Mouse (Mus musculus) MEL (cell line): Measurements from ENCODE around the gene Mybpc3.

Experiments used
- EP300 ChIP-seq, 2 experiments: IDR thresholded peaks; 2 replicates each; pipeline ENCODE4 v1.6.1; 2011; ENCODE audit warnings: improper control_type of control experiment in 2 of 2, low read length in 2 of 2, low read depth in 1 of 2, mild to moderate bottlenecking in 1 of 2
- MYC ChIP-seq: IDR thresholded peaks from 2 replicates; pipeline ENCODE4 v1.6.1; 2011; ENCODE audit warnings: low read depth, mild to moderate bottlenecking, low read length, improper control_type of control experiment, moderate library complexity
- POLR2A ChIP-seq, 2 experiments: IDR thresholded peaks; 2 replicates each; pipeline ENCODE4 v1.6.1; 2011 to 2012; ENCODE audit warnings: low read length in 2 of 2, mild to moderate bottlenecking in 2 of 2, control low read depth in 1 of 2, improper control_type of control experiment in 1 of 2, low read depth in 1 of 2, moderate library complexity in 1 of 2; ENCODE audit not compliant: control insufficient read depth in 1 of 2, insufficient read depth in 1 of 2, poor library complexity in 1 of 2
- TAL1 ChIP-seq: IDR thresholded peaks from 2 replicates; pipeline ENCODE4 v1.6.1; 2012; ENCODE audit warnings: mild to moderate bottlenecking, inconsistent platforms, low read length, moderate library complexity, mixed read lengths

- no peak for TF ChIP-seq POLR2A (IDR thresholded peaks at IDR 0.05; ENCODE audit: control insufficient read depth in 1 of 2, insufficient read depth in 1 of 2, low read depth in 1 of 2, low read length in 2 of 2, poor library complexity in 1 of 2)
- no peak for TF ChIP-seq MYC
- TF ChIP-seq TAL1: no peak
- TF ChIP-seq EP300 (IDR thresholded peaks at IDR 0.05; ENCODE audit: low read depth in 1 of 2, low read length in 2 of 2): no peak
Measured at GRCm38 (mm10) chr2:91110429-91110828, 7.5 kb upstream of the Mybpc3 start.
